Mouse (Mus musculus) heart, embryonic 10.5 days (tissue): Measurements from ENCODE around the gene Smug1. TPM values are rescaled to one million over a fixed set of nuclear protein-coding genes. Genes with fewer than 3 reads are reported as not detected.
A peak's percentile ranks its signal among the peaks of the same experiment; 100 is the strongest.

Experiments used
- DNase-seq: peaks from one replicate; pipeline ENCODE4 v3.0.0-alpha.2; 2017; ENCODE audit warnings: low spot score
- H3K27ac ChIP-seq: fragments of 300-500 bp; sonication (generic); 2 replicates; pipeline ENCODE4 v1.5.1; 2016; ENCODE audit warnings: mild to moderate bottlenecking
- H3K27me3 ChIP-seq: fragments of 300-500 bp; sonication (generic); 2 replicates; pipeline ENCODE4 v1.6.1; 2016; ENCODE audit warnings: mild to moderate bottlenecking; ENCODE audit not compliant: poor library complexity, insufficient read depth, severe bottlenecking
- H3K36me3 ChIP-seq: fragments of 300-500 bp; sonication (generic); 2 replicates; pipeline ENCODE4 v1.6.1; 2016; ENCODE audit warnings: mild to moderate bottlenecking, moderate library complexity
- H3K4me1 ChIP-seq: fragments of 300-500 bp; sonication (generic); 2 replicates; pipeline ENCODE4 v1.6.1; 2016; ENCODE audit warnings: mild to moderate bottlenecking
- H3K4me3 ChIP-seq: fragments of 300-500 bp; sonication (generic); 2 replicates; pipeline ENCODE4 v1.5.1; 2016; ENCODE audit warnings: mild to moderate bottlenecking, moderate library complexity
- H3K9me3 ChIP-seq: fragments of 300-500 bp; sonication (generic); 2 replicates; pipeline ENCODE4 v1.6.1; 2016; ENCODE audit warnings: mild to moderate bottlenecking, moderate library complexity
- WGBS: fragments of 180-500 bp; shearing (Covaris S2); methylation state at CpG from one replicate; pipeline ENCODE4 v1.1.7; 2016; 5-methylcytosine and 5-hydroxymethylcytosine counted together
- polyA plus RNA-seq: library from polyadenylated mRNA; unstranded; fragments of >200 nt; fragmentation: Nextera tagmentation; extraction: Ambion mirVana; gene quantifications from 2 replicates; pipeline ENCODE4 v1.2.1, GENCODE M21; 2016

Gene Smug1
- polyA plus RNA-seq, 1 experiment from 2014 or later, result 16.2 TPM

GRCm38 (mm10) chr15:103185462-103186198 lies 18.7 kb upstream of the Smug1 start:
- H3K9me3 ChIP-seq, result no peaks in the 10 kb centered on the region
- H3K4me3 ChIP-seq, result no peak overlapping the region
- peaks cover 6% of the 10 kb centered on the region for H3K36me3 ChIP-seq
- peaks cover 38% of the 10 kb centered on the region for H3K27me3 ChIP-seq
- no peak for DNase-seq
- 46% methylated on average over 19 of the region's 19 CpGs for WGBS
- H3K27ac ChIP-seq, result no peak overlapping the region
- peaks cover 29% of the 10 kb centered on the region for H3K4me1 ChIP-seq

- Histone ChIP-seq H3K27me3 (peaks cover 55% of the 10 kb centered on the region), H3K36me3 (0 out of 2 replicates have a peak, but pooled peaks cover 3% of the 10 kb centered on the region), H3K9me3 (no peaks in the 10 kb centered on the region), H3K4me3 (peak overlapping the region; percentile 62), H3K27ac (no peak overlapping the region; the same call in 1 of the 2 replicates), H3K4me1 (peaks cover 29% of the 10 kb centered on the region)
- WGBS, result 10% methylated on average over 25 of the region's 25 CpGs
- DNase-seq, result no peak
These were observed 17.0 kb upstream of the Smug1 start for GRCm38 (mm10) chr15:103183651-103184610.

- DNase-seq, result no peak
- peaks cover 35% of the 10 kb centered on the region for H3K4me1 ChIP-seq
- no peaks in the 10 kb centered on the region for H3K9me3 ChIP-seq
- H3K4me3 ChIP-seq, result peak overlapping the region; percentile 62
- H3K27me3 ChIP-seq, result peaks cover 63% of the 10 kb centered on the region
- no peaks in the 10 kb centered on the region for H3K36me3 ChIP-seq
- 0 out of 2 replicates have a peak overlapping the region, but pooled peaks have one; percentile 16 for H3K27ac ChIP-seq
- 1% methylated on average over 21 of the region's 21 CpGs for WGBS
These were observed 16.2 kb upstream of the Smug1 start for GRCm38 (mm10) chr15:103183135-103183534.

GRCm38 (mm10) chr15:103182166-103182790 lies 15.4 kb upstream of the Smug1 start:
- H3K4me3 ChIP-seq, result peak overlapping the region; percentile 62
- H3K27ac ChIP-seq, result no peak overlapping the region
- H3K36me3 ChIP-seq, result no peaks in the 10 kb centered on the region
- H3K4me1 ChIP-seq, result peaks cover 43% of the 10 kb centered on the region
- no peak for DNase-seq
- no peaks in the 10 kb centered on the region for H3K9me3 ChIP-seq
- WGBS, result 2% methylated on average over 44 of the region's 48 CpGs
- peaks cover 71% of the 10 kb centered on the region for H3K27me3 ChIP-seq

- H3K27me3 ChIP-seq, result peaks cover 90% of the 10 kb centered on the region
- H3K9me3 ChIP-seq, result no peaks in the 10 kb centered on the region
- no peak overlapping the region for H3K4me3 ChIP-seq
- H3K36me3 ChIP-seq, result no peaks in the 10 kb centered on the region
- no peak overlapping the region for H3K27ac ChIP-seq
- H3K4me1 ChIP-seq, result peaks cover 43% of the 10 kb centered on the region
- no peak for DNase-seq
These were observed 13.5 kb upstream of the Smug1 start for GRCm38 (mm10) chr15:103180406-103180805.

- 50% methylated on average over 1 of the region's 1 CpGs for WGBS
- H3K9me3 ChIP-seq, result no peaks in the 10 kb centered on the region
- H3K27ac ChIP-seq, result no peak overlapping the region
- H3K27me3 ChIP-seq, result peaks cover 100% of the 10 kb centered on the region
- H3K36me3 ChIP-seq, result no peaks in the 10 kb centered on the region
- peaks cover 39% of the 10 kb centered on the region for H3K4me1 ChIP-seq
- H3K4me3 ChIP-seq, result no peak overlapping the region
- DNase-seq, result no peak
These were observed 11.9 kb upstream of the Smug1 start for GRCm38 (mm10) chr15:103178767-103179166.

GRCm38 (mm10) chr15:103178137-103178536 lies 11.2 kb upstream of the Smug1 start:
- H3K4me1 ChIP-seq, result peaks cover 33% of the 10 kb centered on the region
- 7% methylated on average over 12 of the region's 12 CpGs for WGBS
- H3K9me3 ChIP-seq, result no peaks in the 10 kb centered on the region
- H3K27ac ChIP-seq, result no peak overlapping the region
- H3K27me3 ChIP-seq, result peaks cover 100% of the 10 kb centered on the region
- H3K36me3 ChIP-seq, result no peaks in the 10 kb centered on the region
- no peak overlapping the region for H3K4me3 ChIP-seq
- no peak for DNase-seq

- Histone ChIP-seq H3K4me1 (peaks cover 28% of the 10 kb centered on the region), H3K27me3 (peaks cover 100% of the 10 kb centered on the region), H3K27ac (no peak overlapping the region), H3K4me3 (peak overlapping the region; percentile 37; the same call in 1 of the 2 replicates), H3K36me3 (no peaks in the 10 kb centered on the region), H3K9me3 (no peaks in the 10 kb centered on the region)
- WGBS, result 2% methylated on average over 12 of the region's 12 CpGs
- no peak for DNase-seq
These were observed 10.7 kb upstream of the Smug1 start for GRCm38 (mm10) chr15:103177611-103178041.

- DNase-seq, result peak; percentile 92
- H3K4me3 ChIP-seq, result 0 out of 2 replicates have a peak overlapping the region, but pooled peaks have one; percentile 19
- H3K27ac ChIP-seq, result no peak overlapping the region
- peaks cover 21% of the 10 kb centered on the region for H3K4me1 ChIP-seq
- H3K9me3 ChIP-seq, result no peaks in the 10 kb centered on the region
- 1% methylated on average over 18 of the region's 18 CpGs for WGBS
- H3K27me3 ChIP-seq, result peaks cover 100% of the 10 kb centered on the region
- H3K36me3 ChIP-seq, result no peaks in the 10 kb centered on the region
These were observed 10.1 kb upstream of the Smug1 start for GRCm38 (mm10) chr15:103176874-103177421.

GRCm38 (mm10) chr15:103173251-103173650 lies 6.4 kb upstream of the Smug1 start:
- 68% methylated on average over 5 of the region's 5 CpGs for WGBS
- Histone ChIP-seq H3K9me3 (no peaks in the 10 kb centered on the region), H3K36me3 (no peaks in the 10 kb centered on the region)

GRCm38 (mm10) chr15:103172537-103172936 lies 5.6 kb upstream of the Smug1 start:
- Histone ChIP-seq H3K36me3 (no peaks in the 10 kb centered on the region), H3K27ac (no peak overlapping the region), H3K4me3 (no peak overlapping the region), H3K9me3 (no peaks in the 10 kb centered on the region), H3K4me1 (peaks cover 40% of the 10 kb centered on the region), H3K27me3 (peaks cover 100% of the 10 kb centered on the region)
- no peak for DNase-seq
- 8% methylated on average over 10 of the region's 10 CpGs for WGBS

More at GRCm38 (mm10) chr15:103173251-103173650, 6.4 kb upstream of the Smug1 start:
- Histone ChIP-seq H3K4me3 (no peak overlapping the region), H3K27ac (no peak overlapping the region), H3K27me3 (peaks cover 100% of the 10 kb centered on the region), H3K4me1 (peaks cover 47% of the 10 kb centered on the region)
- DNase-seq, result no peak

- H3K27me3 ChIP-seq, result peaks cover 100% of the 10 kb centered on the region
- 8% methylated on average over 8 of the region's 8 CpGs for WGBS
- H3K9me3 ChIP-seq, result no peaks in the 10 kb centered on the region
- peaks cover 31% of the 10 kb centered on the region for H3K4me1 ChIP-seq
- H3K36me3 ChIP-seq, result no peaks in the 10 kb centered on the region
- DNase-seq, result no peak
- H3K4me3 ChIP-seq, result no peak overlapping the region
- no peak overlapping the region for H3K27ac ChIP-seq
These were observed 4.4 kb upstream of the Smug1 start for GRCm38 (mm10) chr15:103171276-103171675.
